Mouse (Mus musculus) adrenal gland, adult 2 months (tissue): ENCODE results near the gene Inhbb. TPM values are rescaled to one million over a fixed set of nuclear protein-coding genes. Genes with fewer than 3 reads are reported as not detected.
A peak's percentile ranks its signal among the peaks of the same experiment; 100 is the strongest.

Experiments
- DNase-seq: peaks from one replicate; pipeline ENCODE4 v3.0.0; 2021
- polyA plus RNA-seq: library from polyadenylated mRNA; depleted of rRNA; stranded (reverse); fragments of >200 nt; gene quantifications from 2 replicates; pipeline ENCODE4 v1.2.3, GENCODE M21; 2012
- total RNA-seq, 2 experiments: library from RNA; stranded (reverse); gene quantifications; 2 replicates each; pipeline ENCODE4 v1.2.3; 2021

Inhbb gene
- total and polyA plus RNA-seq, 3 experiments = 1.9 to 6.5 (median 3.1) TPM

- peak; percentile 33 for DNase-seq
Measured at GRCm38 (mm10) chr1:119420189-119420983, 1.7 kb downstream of the Inhbb start.

- DNase-seq = no peak
Measured at GRCm38 (mm10) chr1:119419151-119420105, 2.6 kb downstream of the Inhbb start.

- no peak for DNase-seq
Measured at GRCm38 (mm10) chr1:119417991-119418390, 4.1 kb downstream of the Inhbb start.

GRCm38 (mm10) chr1:119417542-119417941 is 4.5 kb downstream of the Inhbb start:
- DNase-seq = no peak

- DNase-seq = no peak
Measured at GRCm38 (mm10) chr1:119416610-119417009, 5.4 kb downstream of the Inhbb start.

GRCm38 (mm10) chr1:119416177-119416576 is 5.9 kb downstream of the Inhbb start:
- DNase-seq = no peak

GRCm38 (mm10) chr1:119415151-119415550 is 6.9 kb downstream of the Inhbb start:
- no peak for DNase-seq

GRCm38 (mm10) chr1:119410661-119411060 is 11.4 kb downstream of the Inhbb start:
- DNase-seq = no peak

- peak; percentile 32 for DNase-seq
Measured at GRCm38 (mm10) chr1:119409599-119410168, 12.4 kb downstream of the Inhbb start.

GRCm38 (mm10) chr1:119409106-119409505 is 12.9 kb downstream of the Inhbb start:
- DNase-seq = no peak

GRCm38 (mm10) chr1:119407691-119408315 is 14.2 kb downstream of the Inhbb start:
- no peak for DNase-seq

- peak; percentile 45 for DNase-seq
Measured at GRCm38 (mm10) chr1:119404798-119405197, 17.2 kb downstream of the Inhbb start.

- DNase-seq = no peak
Measured at GRCm38 (mm10) chr1:119404341-119404740, 17.7 kb downstream of the Inhbb start.

GRCm38 (mm10) chr1:119401249-119401648 is 20.8 kb downstream of the Inhbb start:
- no peak for DNase-seq

- no peak for DNase-seq
Measured at GRCm38 (mm10) chr1:119398640-119399039, 23.4 kb downstream of the Inhbb start.

GRCm38 (mm10) chr1:119397839-119398238 is 24.2 kb downstream of the Inhbb start:
- DNase-seq = no peak

- DNase-seq = peak; percentile 76
Measured at GRCm38 (mm10) chr1:119391311-119391710, 30.7 kb downstream of the Inhbb start.

- DNase-seq = no peak
Measured at GRCm38 (mm10) chr1:119390676-119391075, 31.4 kb downstream of the Inhbb start.

GRCm38 (mm10) chr1:119389771-119390500 is 32.1 kb downstream of the Inhbb start:
- no peak for DNase-seq

GRCm38 (mm10) chr1:119388664-119389396 is 33.2 kb downstream of the Inhbb start:
- DNase-seq = peak; percentile 56

- no peak for DNase-seq
Measured at GRCm38 (mm10) chr1:119386306-119386705, 35.7 kb downstream of the Inhbb start.
